Mouse (Mus musculus): ENCODE results near the gene Ankrd27. TPM values are rescaled to one million over a fixed set of nuclear protein-coding genes. Genes with fewer than 3 reads are reported as not detected.
A peak's percentile ranks its signal among the peaks of the same experiment; 100 is the strongest.

Ankrd27 gene
- total and polyA plus RNA-seq, 3 experiments: 49.0 to 103 (median 74.9) TPM

DNA sequence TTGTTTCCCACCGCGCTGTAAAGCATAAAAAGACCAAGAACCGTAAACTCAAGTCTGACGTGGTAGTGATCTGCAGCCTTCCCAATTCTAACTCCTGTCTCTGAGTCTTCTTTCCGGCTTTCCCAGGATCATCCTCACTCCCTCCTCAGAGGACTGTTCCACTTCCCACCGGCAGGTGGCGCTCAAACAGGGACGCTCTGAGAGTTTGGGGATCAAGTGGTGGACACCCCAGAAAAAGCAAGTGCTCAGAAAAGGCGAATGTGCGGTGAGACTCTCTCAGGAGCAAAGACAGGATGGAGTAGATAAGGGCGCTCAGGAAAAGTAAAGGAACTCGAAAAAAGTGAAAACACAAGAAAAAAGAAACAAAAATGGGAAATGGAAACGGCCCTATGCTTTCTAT lies 100.7 kb downstream of the Ankrd27 start:
- peak; percentile 36 for TF ChIP-seq RAD21 (IDR thresholded peaks at IDR 0.05; ENCODE audit: low read depth, low read length)
- TF ChIP-seq CTCF (IDR thresholded peaks at IDR 0.05 in 2 of 3, conservative IDR thresholded peaks at IDR 0.05 in 1 of 3; ENCODE audit: control insufficient read depth in 1 of 3, insufficient read depth in 1 of 3, low read depth in 2 of 3, low read length in 3 of 3, poor library complexity in 1 of 3, severe bottlenecking in 1 of 3): peak; percentile 83 to 95 (median 94)
- TF ChIP-seq KAT2A (conservative IDR thresholded peaks at IDR 0.05; ENCODE audit: low read depth, low read length): no peak
- TF ChIP-seq CHD2 (IDR thresholded peaks at IDR 0.05; ENCODE audit: low read length): no peak
- TF ChIP-seq SMC3 (IDR thresholded peaks at IDR 0.05; ENCODE audit: low read depth, low read length): peak; percentile 70
- TF ChIP-seq ZC3H11A (IDR thresholded peaks at IDR 0.05; ENCODE audit: low read depth, low read length): peak; percentile 22; the same call in 1 of the 2 replicates
- no peaks in the 10 kb centered on the region for H3K36me3 ChIP-seq (ENCODE audit: control insufficient read depth in 1 of 2, insufficient read depth in 2 of 2, low read length in 2 of 2)
- 0 out of 4 replicates have a peak overlapping the region, but pooled peaks of 1 of the 2 experiments have one; percentile 8 for H3K4me3 ChIP-seq (ENCODE audit: control insufficient read depth in 1 of 2, insufficient read depth in 1 of 2, low read depth in 2 of 2, low read length in 2 of 2)
- H3K4me1 ChIP-seq (ENCODE audit: control insufficient read depth in 1 of 2, insufficient read depth in 2 of 2, low read length in 2 of 2): no peaks in the 10 kb centered on the region
- no peak overlapping the region for H3K27ac ChIP-seq (ENCODE audit: control insufficient read depth, low read depth, low read length)
- no peaks in the 10 kb centered on the region for H3K79me2 ChIP-seq (ENCODE audit: control insufficient read depth, insufficient read depth, low read length, poor library complexity)
- DNase-seq (ENCODE audit: low read depth, low spot score): peak; percentile 52
- no peak overlapping the region for H3K9ac ChIP-seq (ENCODE audit: control insufficient read depth, low read depth, low read length, poor library complexity, severe bottlenecking)
- no peaks in the 10 kb centered on the region for H3K27me3 ChIP-seq (ENCODE audit: control insufficient read depth in 1 of 2, insufficient read depth in 2 of 2, low read length in 2 of 2)
- no peaks in the 10 kb centered on the region for H3K9me3 ChIP-seq (replicated peaks; ENCODE audit: insufficient read depth, low read length)

DNA sequence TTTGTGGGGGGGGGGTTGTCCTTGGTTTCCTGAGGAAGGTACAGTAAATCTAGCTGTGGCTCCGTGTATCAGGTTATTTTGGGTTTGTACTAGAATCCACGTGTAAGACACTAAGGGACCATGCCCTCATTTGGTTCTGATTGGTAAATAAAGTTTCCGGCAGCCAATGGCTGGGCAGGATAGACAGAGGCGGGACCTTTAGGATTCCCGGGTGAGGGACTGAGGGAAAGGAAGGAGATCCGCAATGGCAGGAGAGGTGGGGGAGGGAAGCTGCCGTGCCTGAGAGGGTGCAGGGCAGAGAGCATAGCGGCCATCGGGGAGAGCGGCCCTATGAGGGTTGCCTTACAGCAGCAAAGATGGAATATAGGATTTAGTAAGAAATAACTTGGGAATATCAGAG lies 101.2 kb downstream of the Ankrd27 start:
- Histone ChIP-seq H3K9ac (ENCODE audit: control insufficient read depth, low read depth, low read length, poor library complexity, severe bottlenecking) (no peak overlapping the region), H3K9me3 (replicated peaks; ENCODE audit: insufficient read depth, low read length) (no peaks in the 10 kb centered on the region), H3K27ac (ENCODE audit: control insufficient read depth, low read depth, low read length) (no peak overlapping the region), H3K4me3 (ENCODE audit: control insufficient read depth in 1 of 2, insufficient read depth in 1 of 2, low read depth in 2 of 2, low read length in 2 of 2) (0 out of 4 replicates have a peak overlapping the region, but pooled peaks of 1 of the 2 experiments have one; percentile 8), H3K36me3 (ENCODE audit: control insufficient read depth in 1 of 2, insufficient read depth in 2 of 2, low read length in 2 of 2) (no peaks in the 10 kb centered on the region), H3K4me1 (ENCODE audit: control insufficient read depth in 1 of 2, insufficient read depth in 2 of 2, low read length in 2 of 2) (no peaks in the 10 kb centered on the region), H3K27me3 (ENCODE audit: control insufficient read depth in 1 of 2, insufficient read depth in 2 of 2, low read length in 2 of 2) (no peaks in the 10 kb centered on the region), H3K79me2 (ENCODE audit: control insufficient read depth, insufficient read depth, low read length, poor library complexity) (no peaks in the 10 kb centered on the region)
- no peak for DNase-seq (ENCODE audit: low read depth, low spot score)
- TF ChIP-seq KAT2A (conservative IDR thresholded peaks at IDR 0.05; ENCODE audit: low read depth, low read length) (no peak), ZC3H11A (IDR thresholded peaks at IDR 0.05; ENCODE audit: low read depth, low read length) (no peak), POLR2A (IDR thresholded peaks at IDR 0.05; ENCODE audit: control insufficient read depth in 1 of 2, insufficient read depth in 1 of 2, low read depth in 1 of 2, low read length in 2 of 2, poor library complexity in 1 of 2) (no peak), ZNF384 (IDR thresholded peaks at IDR 0.05; ENCODE audit: low read depth, low read length) (no peak), MAX (IDR thresholded peaks at IDR 0.05; ENCODE audit: low read length) (no peak), ETS1 (IDR thresholded peaks at IDR 0.05; ENCODE audit: low read depth, low read length) (no peak)

DNA sequence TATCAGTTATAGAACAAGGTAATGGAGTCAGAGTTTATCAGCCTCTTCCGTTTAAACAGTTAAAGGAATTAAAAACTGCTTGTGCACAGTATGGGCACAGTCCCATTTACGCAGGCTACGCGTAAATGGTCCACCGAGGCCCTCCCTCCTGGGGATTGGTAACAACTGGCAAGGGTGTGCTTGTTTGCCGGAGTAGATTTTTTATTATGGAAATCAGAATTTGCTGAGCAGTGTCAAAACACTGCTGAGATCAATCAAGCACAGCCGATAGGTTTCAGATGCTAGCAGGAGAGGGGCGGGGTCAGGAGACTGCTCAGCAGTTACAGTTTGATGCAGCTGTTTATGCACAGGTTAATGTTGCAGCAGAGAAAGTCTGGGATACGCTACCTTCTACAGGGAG lies 102.2 kb downstream of the Ankrd27 start:
- Histone ChIP-seq H3K27me3 (ENCODE audit: control insufficient read depth in 1 of 2, insufficient read depth in 2 of 2, low read length in 2 of 2) (no peaks in the 10 kb centered on the region), H3K79me2 (ENCODE audit: control insufficient read depth, insufficient read depth, low read length, poor library complexity) (no peaks in the 10 kb centered on the region), H3K9ac (ENCODE audit: control insufficient read depth, low read depth, low read length, poor library complexity, severe bottlenecking) (no peak overlapping the region), H3K9me3 (replicated peaks; ENCODE audit: insufficient read depth, low read length) (no peaks in the 10 kb centered on the region), H3K4me3 (ENCODE audit: control insufficient read depth in 1 of 2, insufficient read depth in 1 of 2, low read depth in 2 of 2, low read length in 2 of 2) (no peak overlapping the region), H3K27ac (ENCODE audit: control insufficient read depth, low read depth, low read length) (no peak overlapping the region), H3K4me1 (ENCODE audit: control insufficient read depth in 1 of 2, insufficient read depth in 2 of 2, low read length in 2 of 2) (no peaks in the 10 kb centered on the region), H3K36me3 (ENCODE audit: control insufficient read depth in 1 of 2, insufficient read depth in 2 of 2, low read length in 2 of 2) (no peaks in the 10 kb centered on the region)
- TF ChIP-seq USF2 (IDR thresholded peaks at IDR 0.05; ENCODE audit: borderline replicate concordance in 1 of 2, insufficient read depth in 1 of 2, low read depth in 1 of 2, low read length in 2 of 2) (no peak), CHD1 (IDR thresholded peaks at IDR 0.05; ENCODE audit: low read depth, low read length) (no peak), RAD21 (IDR thresholded peaks at IDR 0.05; ENCODE audit: low read depth, low read length) (no peak), JUND (IDR thresholded peaks at IDR 0.05; ENCODE audit: low read depth, low read length) (no peak), ZMIZ1 (IDR thresholded peaks at IDR 0.05; ENCODE audit: low read depth, low read length) (no peak), TAL1 (IDR thresholded peaks at IDR 0.05; ENCODE audit: low read length) (no peak), TCF12 (IDR thresholded peaks at IDR 0.05; ENCODE audit: low read depth, low read length) (no peak), ZC3H11A (IDR thresholded peaks at IDR 0.05; ENCODE audit: low read depth, low read length) (no peak), HCFC1 (IDR thresholded peaks at IDR 0.05; ENCODE audit: low read depth, low read length) (no peak), MYC (IDR thresholded peaks at IDR 0.05; ENCODE audit: low read depth, low read length) (no peak), BHLHE40 (IDR thresholded peaks at IDR 0.05; ENCODE audit: borderline replicate concordance, low read depth, low read length) (no peak), POLR2AphosphoS5 (IDR thresholded peaks at IDR 0.05; ENCODE audit: borderline replicate concordance, low read depth, low read length) (no peak), TBP (IDR thresholded peaks at IDR 0.05; ENCODE audit: low read depth, low read length) (no peak), POLR2AphosphoS2 (IDR thresholded peaks at IDR 0.05; ENCODE audit: low read length) (no peak), E2F4 (IDR thresholded peaks at IDR 0.05; ENCODE audit: borderline replicate concordance, low read depth, low read length) (no peak), USF1 (IDR thresholded peaks at IDR 0.05; ENCODE audit: low read depth, low read length) (no peak), MXI1 (IDR thresholded peaks at IDR 0.05; ENCODE audit: low read depth, low read length) (no peak), MYB (IDR thresholded peaks at IDR 0.05; ENCODE audit: low read depth, low read length) (no peak)
- no peak for DNase-seq (ENCODE audit: low read depth, low spot score)
